8 mouse cellular contexts compared by ENCODE assay signal in genomic region chr13:97337296-97337731, GRCm38 (mm10).
DNase-seq lines count a peak whose midpoint lies in the region; ATAC-seq and TF ChIP-seq lines count a peak whose summit lies in the region.

No protein-coding gene starts in this region.

- H3K4me3 ChIP-seq in intestine, embryonic 14.5 days (ENCODE audit: low read depth, low read length) = no peak overlapping the region
- no peak overlapping the region for H3K4me3 ChIP-seq in intestine, postnatal 0 days (ENCODE audit: low read depth, low read length)
- no peak overlapping the region for H3K4me3 ChIP-seq in intestine, embryonic 16.5 days (ENCODE audit: low read length)
- H3K4me3 ChIP-seq in stomach, embryonic 14.5 days (ENCODE audit: low read depth, low read length) = no peak overlapping the region

- peak; percentile 63 for ATAC-seq in intestine, embryonic 14.5 days (replicated peaks; ENCODE audit: low FRiP score, low TSS enrichment, low read depth)
- no peak for ATAC-seq in intestine, postnatal 0 days
- ATAC-seq in intestine, embryonic 16.5 days = peak; percentile 37; the same call in 1 of the 2 replicates
- ATAC-seq in stomach, embryonic 14.5 days (ENCODE audit: insufficient number of reproducible peaks, insufficient read depth, low FRiP score, low read depth) = peak; percentile 54; the same call in 1 of the 2 replicates
- ATAC-seq in erythroblast, adult 5-6 weeks (replicated peaks; ENCODE audit: low FRiP score, poor library complexity, severe bottlenecking) = no peak

- 29% methylated on average over 10 of the region's 10 CpGs for WGBS in intestine, embryonic 14.5 days
- 62% methylated on average over 10 of the region's 10 CpGs for WGBS in intestine, postnatal 0 days
- 34% methylated on average over 10 of the region's 10 CpGs for WGBS in intestine, embryonic 16.5 days
- WGBS in stomach, embryonic 14.5 days = 36% methylated on average over 10 of the region's 10 CpGs

- TF ChIP-seq CTCF in intestine, postnatal 0 days (IDR thresholded peaks at IDR 0.05; ENCODE audit: low read depth) = no peak

- H3K4me2 ChIP-seq in intestine, embryonic 14.5 days (ENCODE audit: low read length) = no peak overlapping the region
- no peak overlapping the region for H3K4me2 ChIP-seq in intestine, postnatal 0 days (replicated peaks; ENCODE audit: low read depth)
- H3K4me2 ChIP-seq in intestine, embryonic 16.5 days (ENCODE audit: low read depth, low read length) = no peak overlapping the region
- no peak overlapping the region for H3K4me2 ChIP-seq in stomach, embryonic 14.5 days (replicated peaks; ENCODE audit: low read depth, low read length)

- H3K9me3 ChIP-seq in intestine, embryonic 14.5 days (ENCODE audit: control insufficient read depth, low read length) = no peaks in the 10 kb centered on the region
- H3K9me3 ChIP-seq in intestine, postnatal 0 days (ENCODE audit: control insufficient read depth) = no peaks in the 10 kb centered on the region
- H3K9me3 ChIP-seq in intestine, embryonic 16.5 days (ENCODE audit: control insufficient read depth, low read length) = no peaks in the 10 kb centered on the region
- no peaks in the 10 kb centered on the region for H3K9me3 ChIP-seq in stomach, embryonic 14.5 days (ENCODE audit: control insufficient read depth, low read depth, low read length)

- H3K9ac ChIP-seq in intestine, embryonic 14.5 days (ENCODE audit: low read length) = no peak overlapping the region
- H3K9ac ChIP-seq in intestine, postnatal 0 days (ENCODE audit: low read depth, low read length) = no peak overlapping the region
- H3K9ac ChIP-seq in intestine, embryonic 16.5 days (ENCODE audit: low read depth, low read length) = no peak overlapping the region; the same call in 1 of the 2 replicates
- no peak overlapping the region for H3K9ac ChIP-seq in stomach, embryonic 14.5 days (replicated peaks; ENCODE audit: low read depth, low read length)

- no peaks in the 10 kb centered on the region for H3K27me3 ChIP-seq in intestine, embryonic 14.5 days (replicated peaks; ENCODE audit: control insufficient read depth, insufficient read depth, low read length)
- H3K27me3 ChIP-seq in intestine, postnatal 0 days (replicated peaks; ENCODE audit: control insufficient read depth, insufficient read depth, low read length) = no peaks in the 10 kb centered on the region
- H3K27me3 ChIP-seq in intestine, embryonic 16.5 days (replicated peaks; ENCODE audit: control insufficient read depth, insufficient read depth, low read length) = no peaks in the 10 kb centered on the region
- no peaks in the 10 kb centered on the region for H3K27me3 ChIP-seq in stomach, embryonic 14.5 days (ENCODE audit: control insufficient read depth, insufficient read depth, low read length)

- peak; percentile 73 for DNase-seq in intestine, embryonic 14.5 days (ENCODE audit: low spot score)
- peak; percentile 69 to 82 for DNase-seq in cerebellum, postnatal 25 days
- DNase-seq in lung, adult 18-20 months = peak; percentile 45 to 61
- no peak for DNase-seq in spleen, postnatal 14 days (ENCODE audit: low spot score in 2 of 2)

- peaks cover 26% of the 10 kb centered on the region for H3K4me1 ChIP-seq in intestine, embryonic 14.5 days (replicated peaks; ENCODE audit: control insufficient read depth, insufficient read depth, low read length)
- H3K4me1 ChIP-seq in intestine, postnatal 0 days (replicated peaks; ENCODE audit: control insufficient read depth, insufficient read depth, low read length) = peaks cover 16% of the 10 kb centered on the region
- H3K4me1 ChIP-seq in intestine, embryonic 16.5 days (ENCODE audit: control insufficient read depth, insufficient read depth, low read length) = peaks cover 20% of the 10 kb centered on the region
- H3K4me1 ChIP-seq in stomach, embryonic 14.5 days (ENCODE audit: control insufficient read depth, insufficient read depth, low read length) = peaks cover 24% of the 10 kb centered on the region

- no peaks in the 10 kb centered on the region for H3K36me3 ChIP-seq in intestine, embryonic 14.5 days (ENCODE audit: control insufficient read depth, insufficient read depth, low read length)
- no peaks in the 10 kb centered on the region for H3K36me3 ChIP-seq in intestine, postnatal 0 days (ENCODE audit: control insufficient read depth, insufficient read depth)
- no peaks in the 10 kb centered on the region for H3K36me3 ChIP-seq in intestine, embryonic 16.5 days (ENCODE audit: control insufficient read depth, insufficient read depth, low read length)
- H3K36me3 ChIP-seq in stomach, embryonic 14.5 days (ENCODE audit: control insufficient read depth, insufficient read depth, low read length) = no peaks in the 10 kb centered on the region

- peak overlapping the region; percentile 64 for H3K27ac ChIP-seq in intestine, embryonic 14.5 days (ENCODE audit: low read depth)
- no peak overlapping the region for H3K27ac ChIP-seq in intestine, postnatal 0 days (ENCODE audit: low read depth, low read length)
- H3K27ac ChIP-seq in intestine, embryonic 16.5 days (ENCODE audit: low read length) = peak overlapping the region; percentile 38; the same call in 1 of the 2 replicates
- peak overlapping the region; percentile 79 for H3K27ac ChIP-seq in stomach, embryonic 14.5 days (ENCODE audit: low read length)

Comparison
In these comparisons a context has a peak if more than half of its experiments do, and no peak if none do; other contexts are left out.
1. ATAC-seq: peak in intestine, embryonic 14.5 days (single experiment), intestine, embryonic 16.5 days (single experiment) and stomach, embryonic 14.5 days (single experiment); none in intestine, postnatal 0 days (single experiment) and erythroblast, adult 5-6 weeks (single experiment).
2. DNase-seq: peak in intestine, embryonic 14.5 days (single experiment), cerebellum, postnatal 25 days (2 of 2) and lung, adult 18-20 months (2 of 2); none in spleen, postnatal 14 days (0 of 2).